Mouse (Mus musculus) mesoderm, embryonic 11.5 days (tissue): ENCODE results near the gene Ralbp1.

Experiments used
- DNase-seq: peaks from one replicate; pipeline ENCODE4 v3.0.0-alpha.2; 2012; ENCODE audit warnings: low read depth, low spot score

The Ralbp1 gene

GRCm38 (mm10) chr17:65798446-65798845 lies 87.2 kb downstream of the Ralbp1 start:
- no peak for DNase-seq
